Mouse (Mus musculus): ENCODE measurements at regions not wholly inside any gene's neighbourhood (a gene's known extent, or its start where the extent isn't known, plus 50 kb on each side); places are given as distances from the start of the nearest gene placed in this dataset.

DNA sequence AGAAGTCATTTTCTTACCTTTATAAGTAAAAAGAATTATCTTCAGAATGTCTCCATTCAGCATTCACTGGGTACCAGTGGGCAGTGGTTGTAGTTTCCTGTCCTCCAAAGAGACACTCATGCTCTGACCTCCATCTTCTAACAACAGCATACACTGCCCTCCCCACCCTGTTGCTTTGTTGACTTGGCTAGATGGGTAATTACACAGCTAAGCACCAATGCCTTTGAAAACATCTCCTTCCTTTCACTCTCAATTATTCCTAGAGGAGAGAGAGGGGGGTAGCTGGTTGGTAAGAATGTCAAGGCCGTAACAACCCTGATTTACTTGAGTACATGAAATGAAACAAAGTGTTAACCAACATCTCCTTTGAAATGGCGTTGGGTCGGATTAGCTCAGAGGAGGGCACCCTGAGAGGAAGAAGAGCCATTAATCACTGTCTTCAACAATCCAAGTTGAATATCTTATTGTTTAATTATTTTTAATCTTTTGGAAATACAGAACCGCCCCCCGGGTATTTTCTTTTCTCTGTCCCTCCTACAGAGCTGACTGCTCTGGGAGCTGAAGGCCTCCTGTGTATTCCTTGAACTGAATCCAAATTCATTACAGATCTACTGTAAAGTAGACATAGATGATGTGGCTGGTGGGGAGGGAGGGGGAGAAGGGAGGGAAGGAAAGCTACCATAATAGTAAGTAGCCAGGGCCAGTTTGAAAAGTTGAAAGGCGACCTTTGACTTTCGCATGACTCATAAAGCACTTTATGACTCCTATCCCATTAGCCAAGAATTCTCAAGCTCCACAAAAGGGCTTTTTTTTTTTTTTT lies 302.9 kb downstream of the Pik3r1 start:
- no peak overlapping the region for H3K27ac ChIP-seq (ENCODE audit: low read depth, low read length)

GRCm38 (mm10) chr13:101456926-101457325 lies 311.1 kb downstream of the Pik3r1 start:
- H3K27me3 ChIP-seq (replicated peaks; ENCODE audit: control insufficient read depth, insufficient read depth, low read length), result no peaks in the 10 kb centered on the region
- DNase-seq (ENCODE audit: low spot score) (no peak), ATAC-seq (replicated peaks; ENCODE audit: low FRiP score) (no peak)
- no peak overlapping the region for H3K27ac ChIP-seq (ENCODE audit: low read depth, low read length)
- no peak overlapping the region for H3K4me3 ChIP-seq (ENCODE audit: low read depth, low read length)
- H3K9me3 ChIP-seq (ENCODE audit: control insufficient read depth, low read length), result no peaks in the 10 kb centered on the region
- H3K4me1 ChIP-seq (replicated peaks; ENCODE audit: control insufficient read depth, insufficient read depth, low read length), result no peaks in the 10 kb centered on the region
- H3K9ac ChIP-seq (ENCODE audit: low read depth, low read length), result no peak overlapping the region
- H3K36me3 ChIP-seq (ENCODE audit: control insufficient read depth, insufficient read depth, low read length), result no peaks in the 10 kb centered on the region
- H3K4me2 ChIP-seq, result no peak overlapping the region
- 51% methylated on average over 2 of the region's 2 CpGs for WGBS

More for the DNA sequence above, 302.9 kb downstream of the Pik3r1 start:
- no peak for DNase-seq (ENCODE audit: low spot score)
- H3K36me3 ChIP-seq (ENCODE audit: control insufficient read depth, insufficient read depth, low read length), result no peaks in the 10 kb centered on the region
- H3K4me2 ChIP-seq, result no peak overlapping the region
- ATAC-seq (replicated peaks; ENCODE audit: low FRiP score), result no peak
- 78% methylated on average over 7 of the region's 7 CpGs for WGBS
- H3K4me1 ChIP-seq (replicated peaks; ENCODE audit: control insufficient read depth, insufficient read depth, low read length), result no peaks in the 10 kb centered on the region
- no peak overlapping the region for H3K9ac ChIP-seq (ENCODE audit: low read depth, low read length)
- H3K9me3 ChIP-seq (ENCODE audit: control insufficient read depth, low read length), result no peaks in the 10 kb centered on the region
- no peak overlapping the region for H3K4me3 ChIP-seq (ENCODE audit: low read depth, low read length)
- H3K27me3 ChIP-seq (replicated peaks; ENCODE audit: control insufficient read depth, insufficient read depth, low read length), result no peaks in the 10 kb centered on the region

DNA sequence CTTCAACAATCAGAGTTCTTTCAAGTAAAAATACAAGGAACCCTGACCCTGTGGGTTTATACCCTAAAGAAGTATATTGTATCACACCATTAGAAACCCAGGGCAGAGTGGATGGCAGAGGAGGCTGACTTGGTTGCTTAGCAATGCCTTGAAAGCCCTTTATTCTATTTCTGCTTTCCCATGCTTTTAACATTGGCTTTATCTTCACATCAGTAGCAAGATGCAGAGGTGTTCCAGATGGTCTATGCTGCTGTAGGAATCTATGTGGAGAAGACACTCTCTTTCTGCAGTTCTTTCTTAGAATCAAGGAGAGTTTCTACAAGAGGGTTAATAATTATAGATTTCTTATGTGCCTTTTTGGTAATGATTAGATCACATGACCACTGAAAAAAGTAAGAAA lies 313.7 kb downstream of the Pik3r1 start:
- ATAC-seq (replicated peaks; ENCODE audit: low FRiP score) (no peak), DNase-seq (ENCODE audit: low spot score) (no peak)

GRCm38 (mm10) chr13:101450501-101450900 lies 317.5 kb downstream of the Pik3r1 start:
- Histone ChIP-seq H3K36me3 (ENCODE audit: control insufficient read depth, insufficient read depth, low read length) (no peaks in the 10 kb centered on the region), H3K27me3 (replicated peaks; ENCODE audit: control insufficient read depth, insufficient read depth, low read length) (no peaks in the 10 kb centered on the region)
- 85% methylated on average over 6 of the region's 6 CpGs for WGBS

More for the DNA sequence above, 313.7 kb downstream of the Pik3r1 start:
- Histone ChIP-seq H3K4me2 (no peak overlapping the region), H3K27ac (ENCODE audit: low read depth, low read length) (no peak overlapping the region), H3K27me3 (replicated peaks; ENCODE audit: control insufficient read depth, insufficient read depth, low read length) (no peaks in the 10 kb centered on the region), H3K9me3 (ENCODE audit: control insufficient read depth, low read length) (no peaks in the 10 kb centered on the region), H3K9ac (ENCODE audit: low read depth, low read length) (no peak overlapping the region), H3K4me1 (replicated peaks; ENCODE audit: control insufficient read depth, insufficient read depth, low read length) (no peaks in the 10 kb centered on the region), H3K4me3 (ENCODE audit: low read depth, low read length) (no peak overlapping the region), H3K36me3 (ENCODE audit: control insufficient read depth, insufficient read depth, low read length) (no peaks in the 10 kb centered on the region)

GRCm38 (mm10) chr13:101439517-101439916 lies 328.5 kb downstream of the Pik3r1 start:
- 76% methylated on average over 3 of the region's 3 CpGs for WGBS
- DNase-seq (ENCODE audit: low spot score) (no peak), ATAC-seq (replicated peaks; ENCODE audit: low FRiP score) (no peak)
- Histone ChIP-seq H3K4me2 (no peak overlapping the region), H3K36me3 (ENCODE audit: control insufficient read depth, insufficient read depth, low read length) (no peaks in the 10 kb centered on the region), H3K27me3 (replicated peaks; ENCODE audit: control insufficient read depth, insufficient read depth, low read length) (no peaks in the 10 kb centered on the region), H3K27ac (ENCODE audit: low read depth, low read length) (no peak overlapping the region), H3K4me1 (replicated peaks; ENCODE audit: control insufficient read depth, insufficient read depth, low read length) (no peaks in the 10 kb centered on the region), H3K9ac (ENCODE audit: low read depth, low read length) (no peak overlapping the region), H3K9me3 (ENCODE audit: control insufficient read depth, low read length) (no peaks in the 10 kb centered on the region), H3K4me3 (ENCODE audit: low read depth, low read length) (no peak overlapping the region)

More at GRCm38 (mm10) chr13:101450501-101450900, 317.5 kb downstream of the Pik3r1 start:
- ATAC-seq (replicated peaks; ENCODE audit: low FRiP score) (no peak), DNase-seq (ENCODE audit: low spot score) (no peak)
- no peak overlapping the region for H3K4me2 ChIP-seq
- no peaks in the 10 kb centered on the region for H3K4me1 ChIP-seq (replicated peaks; ENCODE audit: control insufficient read depth, insufficient read depth, low read length)
- no peaks in the 10 kb centered on the region for H3K9me3 ChIP-seq (ENCODE audit: control insufficient read depth, low read length)
- no peak overlapping the region for H3K9ac ChIP-seq (ENCODE audit: low read depth, low read length)
- no peak overlapping the region for H3K4me3 ChIP-seq (ENCODE audit: low read depth, low read length)
- H3K27ac ChIP-seq (ENCODE audit: low read depth, low read length), result no peak overlapping the region

DNA sequence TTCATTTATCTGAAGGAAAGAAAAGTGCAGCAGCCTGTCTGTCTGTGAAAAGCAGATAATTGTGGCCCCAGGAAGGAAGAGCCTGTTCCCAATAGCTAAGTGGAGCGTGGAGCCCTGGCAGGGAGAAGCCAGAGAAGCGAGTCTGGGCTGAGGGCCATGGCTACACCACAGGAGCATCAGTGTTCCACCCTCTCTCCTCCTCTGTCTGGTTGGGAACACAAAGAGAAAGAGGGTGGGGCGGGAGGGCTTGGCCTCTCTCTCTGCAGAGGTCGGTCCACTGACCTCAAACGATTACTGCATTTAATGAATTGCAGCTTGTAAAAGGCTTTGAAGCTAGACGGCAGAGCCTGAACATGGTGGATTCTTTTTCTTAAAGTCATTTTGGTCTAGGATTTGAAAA lies 329.0 kb downstream of the Pik3r1 start:
- H3K27me3 ChIP-seq (replicated peaks; ENCODE audit: control insufficient read depth, insufficient read depth, low read length), result no peaks in the 10 kb centered on the region
- no peak overlapping the region for H3K4me2 ChIP-seq
- H3K4me1 ChIP-seq (replicated peaks; ENCODE audit: control insufficient read depth, insufficient read depth, low read length), result no peaks in the 10 kb centered on the region
- H3K9me3 ChIP-seq (ENCODE audit: control insufficient read depth, low read length), result no peaks in the 10 kb centered on the region
- ATAC-seq (replicated peaks; ENCODE audit: low FRiP score), result no peak
- H3K27ac ChIP-seq (ENCODE audit: low read depth, low read length), result no peak overlapping the region
- H3K9ac ChIP-seq (ENCODE audit: low read depth, low read length), result no peak overlapping the region
- no peak overlapping the region for H3K4me3 ChIP-seq (ENCODE audit: low read depth, low read length)
- DNase-seq (ENCODE audit: low spot score), result no peak
- no peaks in the 10 kb centered on the region for H3K36me3 ChIP-seq (ENCODE audit: control insufficient read depth, insufficient read depth, low read length)
- 40% methylated on average over 6 of the region's 6 CpGs for WGBS

- ATAC-seq (replicated peaks; ENCODE audit: low FRiP score) (no peak), DNase-seq (ENCODE audit: low spot score) (no peak)
- Histone ChIP-seq H3K27ac (ENCODE audit: low read depth, low read length) (no peak overlapping the region), H3K9ac (ENCODE audit: low read depth, low read length) (no peak overlapping the region), H3K36me3 (ENCODE audit: control insufficient read depth, insufficient read depth, low read length) (no peaks in the 10 kb centered on the region), H3K4me2 (no peak overlapping the region), H3K4me1 (replicated peaks; ENCODE audit: control insufficient read depth, insufficient read depth, low read length) (no peaks in the 10 kb centered on the region), H3K9me3 (ENCODE audit: control insufficient read depth, low read length) (no peaks in the 10 kb centered on the region), H3K27me3 (replicated peaks; ENCODE audit: control insufficient read depth, insufficient read depth, low read length) (no peaks in the 10 kb centered on the region), H3K4me3 (ENCODE audit: low read depth, low read length) (no peak overlapping the region)
- 86% methylated on average over 6 of the region's 6 CpGs for WGBS
These were observed 334.9 kb downstream of the Pik3r1 start for GRCm38 (mm10) chr13:101433162-101433561.

DNA sequence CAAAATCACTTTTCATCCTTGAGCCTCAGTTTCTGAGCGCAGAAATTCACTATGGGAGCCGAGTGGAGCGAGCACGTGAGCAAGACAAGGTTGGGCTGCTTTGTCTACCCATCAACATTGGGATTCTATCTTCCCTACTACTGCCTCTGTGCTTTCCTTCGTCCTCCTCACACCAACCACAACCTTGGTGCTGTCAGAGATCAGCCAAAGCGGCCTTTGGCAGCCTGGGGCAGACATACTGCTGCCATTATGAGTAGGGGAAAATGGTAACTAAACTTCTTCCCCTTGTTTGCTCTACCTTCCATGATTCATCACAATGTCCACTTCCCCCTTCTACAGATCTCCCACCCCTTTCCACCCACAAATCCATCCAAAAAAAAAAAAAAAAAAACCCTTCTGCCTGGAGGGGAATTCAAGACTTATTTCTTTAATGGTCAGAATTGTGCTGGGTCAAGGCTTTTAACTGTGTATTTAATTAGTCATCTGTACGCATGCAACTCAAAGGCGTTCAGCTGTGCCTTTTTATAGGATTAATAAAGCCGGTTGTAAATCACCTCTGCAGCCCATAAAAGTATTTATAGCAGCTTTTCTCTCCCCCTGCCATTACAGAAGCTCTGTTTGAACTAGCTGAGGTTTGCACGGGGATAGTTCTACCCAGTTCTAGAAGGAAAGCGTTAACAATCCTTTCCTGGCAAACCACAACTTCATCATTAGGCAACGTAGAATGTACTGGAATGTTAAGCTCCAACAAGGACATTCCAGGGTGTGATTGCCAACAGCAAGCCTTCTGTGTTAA lies 340.4 kb downstream of the Pik3r1 start:
- H3K9ac ChIP-seq (ENCODE audit: low read depth, low read length), result no peak overlapping the region
- H3K4me3 ChIP-seq (ENCODE audit: low read depth, low read length), result no peak overlapping the region
- H3K27ac ChIP-seq (ENCODE audit: low read depth, low read length), result no peak overlapping the region
- DNase-seq (ENCODE audit: low spot score), result no peak
- no peaks in the 10 kb centered on the region for H3K36me3 ChIP-seq (ENCODE audit: control insufficient read depth, insufficient read depth, low read length)
- no peak overlapping the region for H3K4me2 ChIP-seq
- WGBS, result 77% methylated on average over 12 of the region's 12 CpGs
- ATAC-seq (replicated peaks; ENCODE audit: low FRiP score), result no peak
- no peaks in the 10 kb centered on the region for H3K27me3 ChIP-seq (replicated peaks; ENCODE audit: control insufficient read depth, insufficient read depth, low read length)
- no peaks in the 10 kb centered on the region for H3K9me3 ChIP-seq (ENCODE audit: control insufficient read depth, low read length)
- H3K4me1 ChIP-seq (replicated peaks; ENCODE audit: control insufficient read depth, insufficient read depth, low read length), result no peaks in the 10 kb centered on the region

Data from liver, embryonic 11.5 days (tissue).